Mouse (Mus musculus): ENCODE data around the gene Ing2. TPM values are rescaled to one million over a fixed set of nuclear protein-coding genes. Genes with fewer than 3 reads are reported as not detected.

Ing2 gene
- total RNA-seq (2014; rRNA removed; ENCODE audit: low replicate concordance) (3.0 and 10.8 TPM in 2 replicates), polyA plus RNA-seq (2015; fragmentation: Nextera tagmentation; extraction: Ambion mirVana) (4.1 and 5.8 TPM in 2 replicates)

GRCm38 (mm10) chr8:47674777-47675710, at the start of gene Ing2:
Gene Ing2, minus strand, starts transcription at chr8:47675556.
- Histone ChIP-seq H3K9ac (replicated peaks; ENCODE audit: low read depth, low read length) (peak within 1 kb of the TSS; percentile 78), H3K4me1 (ENCODE audit: control insufficient read depth, insufficient read depth) (peaks cover 3% of the 10 kb centered on the region; the same call in 1 of the 2 replicates), H3K27me3 (ENCODE audit: control insufficient read depth, insufficient read depth, low read length) (no peaks in the 10 kb centered on the region), H3K9me3 (replicated peaks; ENCODE audit: control insufficient read depth, low read length) (no peaks in the 10 kb centered on the region), H3K4me3 (ENCODE audit: low read depth, low read length) (peak within 1 kb of the TSS; percentile 95), H3K36me3 (replicated peaks; ENCODE audit: control insufficient read depth, insufficient read depth, low read length) (no peaks in the 10 kb centered on the region), H3K27ac (ENCODE audit: low read depth) (peak within 1 kb of the TSS; percentile 97), H3K4me2 (ENCODE audit: low read depth, low read length) (peak within 1 kb of the TSS; percentile 91)
- DNase-seq (ENCODE audit: low spot score) (peak; percentile 100), ATAC-seq (ENCODE audit: insufficient read depth, low read depth) (peak; percentile 92)
- WGBS, result under 1% methylated on average over 90 of the region's 106 CpGs
- TF ChIP-seq EP300 (IDR thresholded peaks at IDR 0.05; ENCODE audit: low read depth) (peak; percentile 17; the same call in 1 of the 2 replicates), CTCF (IDR thresholded peaks at IDR 0.05; ENCODE audit: low read depth) (no peak)

GRCm38 (mm10) chr8:47721609-47722008, 46.3 kb upstream of the Ing2 start:
- ATAC-seq (ENCODE audit: insufficient read depth, low read depth), result no peak
- H3K27me3 ChIP-seq (ENCODE audit: control insufficient read depth, insufficient read depth, low read length), result no peaks in the 10 kb centered on the region
- H3K4me2 ChIP-seq (ENCODE audit: low read depth, low read length), result no peak overlapping the region
- no peak overlapping the region for H3K4me3 ChIP-seq (ENCODE audit: low read depth, low read length)
- no peaks in the 10 kb centered on the region for H3K36me3 ChIP-seq (replicated peaks; ENCODE audit: control insufficient read depth, insufficient read depth, low read length)
- H3K4me1 ChIP-seq (ENCODE audit: control insufficient read depth, insufficient read depth), result no peaks in the 10 kb centered on the region
- WGBS, result 36% methylated on average over 4 of the region's 4 CpGs
- TF ChIP-seq EP300 (IDR thresholded peaks at IDR 0.05; ENCODE audit: low read depth), result no peak
- no peak for TF ChIP-seq CTCF (IDR thresholded peaks at IDR 0.05; ENCODE audit: low read depth)
- no peaks in the 10 kb centered on the region for H3K9me3 ChIP-seq (replicated peaks; ENCODE audit: control insufficient read depth, low read length)
- H3K27ac ChIP-seq (ENCODE audit: low read depth), result no peak overlapping the region
- no peak for DNase-seq (ENCODE audit: low spot score)
- H3K9ac ChIP-seq (replicated peaks; ENCODE audit: low read depth, low read length), result no peak overlapping the region

- TF ChIP-seq EP300 (IDR thresholded peaks at IDR 0.05; ENCODE audit: low read depth) (no peak), CTCF (IDR thresholded peaks at IDR 0.05; ENCODE audit: low read depth) (no peak)
- H3K4me2 ChIP-seq (ENCODE audit: low read depth, low read length), result peak overlapping the region; percentile 22; the same call in 1 of the 2 replicates
- peak; percentile 43 for DNase-seq (ENCODE audit: low spot score)
- 13% methylated on average over 11 of the region's 11 CpGs for WGBS
- no peak overlapping the region for H3K27ac ChIP-seq (ENCODE audit: low read depth)
- H3K9me3 ChIP-seq (replicated peaks; ENCODE audit: control insufficient read depth, low read length), result no peaks in the 10 kb centered on the region
- H3K27me3 ChIP-seq (ENCODE audit: control insufficient read depth, insufficient read depth, low read length), result no peaks in the 10 kb centered on the region
- H3K9ac ChIP-seq (replicated peaks; ENCODE audit: low read depth, low read length), result no peak overlapping the region
- H3K4me3 ChIP-seq (ENCODE audit: low read depth, low read length), result no peak overlapping the region
- no peaks in the 10 kb centered on the region for H3K36me3 ChIP-seq (replicated peaks; ENCODE audit: control insufficient read depth, insufficient read depth, low read length)
- no peaks in the 10 kb centered on the region; the same call in 1 of the 2 replicates for H3K4me1 ChIP-seq (ENCODE audit: control insufficient read depth, insufficient read depth)
- no peak for ATAC-seq (ENCODE audit: insufficient read depth, low read depth)
These were observed 43.3 kb upstream of the Ing2 start for GRCm38 (mm10) chr8:47718641-47719040.

GRCm38 (mm10) chr8:47713761-47714745, 38.7 kb upstream of the Ing2 start, which contains the start of gene Cdkn2aip:
Gene Cdkn2aip, minus strand, starts transcription at chr8:47713932.
- Histone ChIP-seq H3K9me3 (replicated peaks; ENCODE audit: control insufficient read depth, low read length) (no peaks in the 10 kb centered on the region), H3K27me3 (ENCODE audit: control insufficient read depth, insufficient read depth, low read length) (no peaks in the 10 kb centered on the region), H3K4me2 (ENCODE audit: low read depth, low read length) (peak within 1 kb of the TSS; percentile 77), H3K4me3 (ENCODE audit: low read depth, low read length) (peak within 1 kb of the TSS; percentile 69), H3K9ac (replicated peaks; ENCODE audit: low read depth, low read length) (peak within 1 kb of the TSS; percentile 74), H3K27ac (ENCODE audit: low read depth) (peak within 1 kb of the TSS; percentile 96), H3K36me3 (replicated peaks; ENCODE audit: control insufficient read depth, insufficient read depth, low read length) (peaks cover 17% of the 10 kb centered on the region), H3K4me1 (ENCODE audit: control insufficient read depth, insufficient read depth) (no peaks in the 10 kb centered on the region; the same call in 1 of the 2 replicates)
- DNase-seq (ENCODE audit: low spot score) (peak; percentile 95), ATAC-seq (ENCODE audit: insufficient read depth, low read depth) (peak; percentile 95)
- peak; percentile 64; the same call in 1 of the 2 replicates for TF ChIP-seq EP300 (IDR thresholded peaks at IDR 0.05; ENCODE audit: low read depth)
- no peak for TF ChIP-seq CTCF (IDR thresholded peaks at IDR 0.05; ENCODE audit: low read depth)
- WGBS, result under 1% methylated on average over 88 of the region's 114 CpGs

All from heart, postnatal 0 days (tissue).